Mouse (Mus musculus) embryo, embryonic 10.5 days (tissue): ENCODE data around the gene Rap1gap.

Experiments used
- DNase-seq: peaks from one replicate; pipeline ENCODE4 v3.0.0-alpha.2; 2015; ENCODE audit warnings: low spot score

Gene Rap1gap

DNA sequence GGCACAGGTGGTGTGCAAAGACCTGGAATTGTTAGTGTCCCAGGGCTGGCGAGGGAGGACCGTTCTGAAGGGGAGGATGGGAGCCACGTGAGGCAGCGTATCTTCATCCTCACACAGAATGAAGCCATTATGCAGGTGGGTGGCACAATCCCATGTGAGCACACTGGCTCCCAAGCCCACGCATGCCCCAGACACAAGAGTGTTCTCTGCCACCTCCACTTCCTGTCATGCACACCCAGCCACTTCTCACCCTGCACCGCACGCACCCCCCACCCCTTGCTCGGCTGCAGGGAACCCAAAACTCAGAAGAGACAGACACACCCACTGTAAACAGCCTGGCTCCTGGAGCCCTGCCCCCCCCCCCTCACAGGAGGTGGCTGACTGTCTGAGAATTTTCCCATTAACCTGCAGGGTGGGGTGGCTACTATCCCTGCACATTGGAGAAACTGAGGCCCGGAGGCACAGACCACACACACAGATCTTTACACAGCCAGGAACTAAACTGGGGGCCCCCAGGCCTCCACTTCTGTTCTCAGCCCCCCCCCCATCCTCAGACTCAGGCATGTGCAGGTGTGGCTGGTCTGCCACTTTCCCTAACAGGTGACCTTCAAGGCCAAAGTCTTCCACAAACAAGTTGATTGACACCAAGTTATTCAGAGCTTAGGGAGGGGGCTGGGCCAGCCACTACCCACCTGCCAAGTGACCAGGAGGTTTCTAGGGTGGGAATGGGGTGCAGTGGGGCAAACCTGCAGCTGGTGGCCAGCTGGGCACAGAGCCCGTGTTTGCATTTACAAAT, 27.8 kb downstream of the Rap1gap start:
- no peak for DNase-seq

DNA sequence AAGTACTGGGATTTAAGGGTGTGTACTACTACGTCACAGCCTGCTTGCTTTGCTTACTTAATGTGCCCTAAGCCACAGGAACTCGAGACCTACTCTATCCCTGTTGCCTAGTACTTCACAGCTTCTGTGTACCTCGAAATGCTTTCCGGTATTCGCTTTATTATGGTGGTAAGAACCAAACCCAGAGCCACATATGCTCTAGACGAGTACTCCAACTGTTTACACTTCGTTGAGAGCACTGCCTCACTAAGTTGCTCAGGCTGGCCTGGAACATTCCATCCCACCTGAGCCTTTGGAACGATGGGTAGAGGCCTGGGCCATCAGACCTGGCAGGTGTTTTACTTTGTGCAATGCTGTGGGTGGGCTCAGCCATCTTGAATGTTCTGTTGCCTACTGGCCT, 30.8 kb downstream of the Rap1gap start:
- no peak for DNase-seq

DNA sequence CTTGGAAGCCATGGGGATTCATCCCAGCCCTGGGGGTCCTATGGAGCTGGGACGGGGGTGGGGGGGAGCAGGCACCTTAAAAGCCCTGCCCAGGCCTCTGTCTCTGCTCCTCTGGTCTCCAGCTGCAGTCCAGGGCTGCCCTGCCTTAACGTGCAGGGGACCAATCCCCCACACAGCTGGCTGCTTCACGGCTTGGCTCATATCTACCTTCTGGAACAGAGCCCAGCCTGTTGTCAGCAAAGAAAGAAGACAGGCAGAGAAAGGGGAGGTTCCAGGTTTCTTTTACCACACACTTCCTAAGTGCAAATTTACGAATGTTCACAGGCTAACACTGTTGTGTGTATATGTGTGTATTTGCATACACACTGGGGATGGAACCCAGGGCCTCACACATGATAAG, 31.4 kb downstream of the Rap1gap start:
- no peak for DNase-seq

DNA sequence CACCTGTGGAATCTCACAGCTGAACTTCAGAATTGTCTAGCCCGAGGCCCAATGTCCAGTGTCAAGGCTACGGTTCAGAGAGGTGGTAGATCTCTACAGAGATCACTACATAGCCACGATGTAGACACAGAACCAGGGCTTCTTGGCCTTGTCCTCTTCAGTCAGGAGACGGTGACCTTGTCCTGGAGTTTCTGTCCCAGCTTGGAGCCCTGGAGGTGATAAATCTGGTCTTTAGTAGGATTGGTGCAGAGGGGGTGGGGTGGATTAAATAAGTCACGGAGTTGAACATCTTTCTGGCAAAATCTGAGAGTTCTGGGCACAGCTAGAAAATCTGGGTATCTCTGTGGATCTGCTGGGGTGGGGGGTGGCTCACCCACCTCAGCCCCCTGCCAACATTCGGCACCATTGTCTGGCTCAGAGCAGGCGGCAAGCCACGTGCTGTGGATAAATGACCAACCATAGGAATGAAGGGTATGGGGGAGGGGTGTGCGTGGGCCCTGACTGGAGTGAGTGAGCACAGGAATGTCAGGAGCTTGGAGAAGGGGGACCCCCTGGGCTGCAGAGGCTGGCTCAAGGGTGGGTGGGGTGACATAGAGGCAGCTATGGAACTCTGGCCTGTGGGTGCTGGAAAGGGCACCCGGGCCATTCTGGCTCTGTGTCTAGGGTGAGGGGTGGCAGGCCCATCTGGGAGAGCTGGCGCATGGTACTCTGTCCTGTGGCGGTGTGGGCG, 32.8 kb downstream of the Rap1gap start:
- DNase-seq = no peak

DNA sequence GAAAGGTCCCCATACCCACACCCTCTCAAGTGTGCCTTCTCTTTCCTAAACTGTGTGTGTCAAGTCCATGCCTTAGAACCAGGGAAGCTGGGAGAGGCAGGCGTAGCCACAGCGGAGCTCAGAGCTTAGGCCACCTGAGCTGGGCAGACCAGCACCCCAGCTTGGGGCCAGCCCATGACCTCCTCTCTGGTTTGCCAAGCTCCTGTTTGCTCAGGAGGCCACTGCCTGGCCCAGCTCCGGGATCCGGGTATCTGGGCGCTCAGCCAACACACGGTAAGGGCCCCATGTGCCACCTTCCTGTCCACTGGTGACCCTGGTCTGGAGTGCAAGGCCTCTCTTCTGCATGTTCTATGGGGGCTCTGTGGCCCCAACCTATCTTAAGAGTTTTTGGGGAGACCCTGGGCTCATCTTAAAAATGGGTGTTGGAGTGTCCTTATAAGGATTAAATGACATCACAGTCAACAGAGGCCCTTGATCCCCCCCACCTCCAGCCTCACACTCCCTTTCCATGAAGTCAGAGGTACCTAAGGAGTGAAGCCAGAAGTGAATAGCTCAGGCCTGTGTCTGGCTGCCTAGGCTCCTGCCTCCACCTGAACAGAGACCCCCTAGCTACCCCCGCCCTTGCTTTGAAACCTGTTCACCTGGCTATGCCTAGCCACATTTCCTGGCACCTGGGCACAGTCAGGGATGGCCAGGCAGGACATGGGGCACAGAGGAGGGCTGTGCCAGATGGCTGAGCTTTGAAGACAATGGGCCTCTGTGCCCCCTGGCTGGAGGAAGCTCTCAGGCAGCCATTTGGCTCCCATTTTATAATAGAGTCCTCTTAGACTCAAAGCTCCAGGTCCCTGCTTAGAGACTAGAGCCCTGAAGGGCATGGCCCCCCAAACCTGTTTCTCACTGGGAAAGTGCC, 33.8 kb downstream of the Rap1gap start:
- DNase-seq = no peak

DNA sequence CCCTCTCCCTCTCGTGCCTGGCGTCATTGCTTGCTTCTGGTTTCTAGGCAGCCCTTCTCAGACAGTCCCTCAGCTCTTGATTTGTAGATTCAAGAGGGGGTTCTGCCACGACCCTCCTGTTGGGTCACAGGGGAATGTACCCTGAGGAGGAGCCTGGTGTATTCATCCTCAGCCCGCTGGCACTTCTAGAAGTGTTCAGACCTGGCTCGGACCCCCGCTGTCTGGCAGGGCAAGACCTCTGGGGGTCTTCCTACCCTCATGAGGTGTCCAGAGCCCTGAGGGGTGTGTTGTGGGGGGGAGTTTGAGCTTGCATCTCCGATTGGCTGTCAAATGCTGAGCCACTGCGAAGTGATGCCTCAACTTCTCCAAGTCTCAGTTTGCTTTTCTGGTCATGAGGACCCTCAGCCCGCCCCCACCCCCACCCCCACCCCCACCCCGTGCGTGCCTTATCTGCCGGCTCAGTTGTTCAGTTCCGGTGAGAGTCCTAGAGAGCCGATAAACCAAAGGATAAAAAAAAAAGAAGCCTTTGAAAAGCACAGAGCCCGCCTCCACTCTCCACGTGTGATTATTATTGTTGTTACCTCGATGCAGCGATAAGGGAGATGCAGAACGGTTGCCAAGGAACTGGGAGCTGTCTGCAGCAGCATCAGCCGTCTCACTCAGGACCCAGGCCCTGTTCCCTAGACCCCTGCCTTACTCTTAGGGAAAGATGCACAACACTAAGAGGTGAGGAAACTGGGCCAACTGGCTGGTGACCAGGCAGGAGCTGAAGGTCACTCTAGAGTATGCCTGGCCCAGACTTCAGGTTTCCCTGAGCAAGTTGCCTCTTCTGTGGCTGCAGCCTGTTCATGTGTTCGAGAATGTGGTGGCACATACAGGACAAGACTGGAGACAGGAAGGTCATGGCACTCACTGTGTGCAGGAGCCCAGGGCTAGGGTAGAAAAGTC, 35.0 kb downstream of the Rap1gap start:
- DNase-seq = no peak

DNA sequence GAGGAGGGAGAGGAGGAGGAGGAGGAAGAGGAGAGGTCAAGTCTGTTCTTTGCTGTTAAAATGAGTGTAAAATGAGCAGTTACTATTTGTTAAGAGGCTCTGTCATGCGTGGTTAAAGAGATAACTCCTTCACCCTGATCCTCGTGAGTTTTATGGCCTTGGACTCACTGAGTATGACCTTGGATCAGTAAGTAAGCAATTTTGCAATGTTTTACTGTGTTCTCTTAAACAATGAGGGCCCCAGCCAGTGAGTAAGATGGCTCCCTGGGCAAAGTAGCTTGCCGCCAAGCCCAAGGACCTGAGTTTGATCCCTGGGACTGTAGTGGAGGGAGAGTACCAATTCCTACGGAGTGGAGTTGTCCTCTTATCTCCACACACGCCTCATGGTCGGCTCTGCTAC, 36.4 kb downstream of the Rap1gap start:
- no peak for DNase-seq

DNA sequence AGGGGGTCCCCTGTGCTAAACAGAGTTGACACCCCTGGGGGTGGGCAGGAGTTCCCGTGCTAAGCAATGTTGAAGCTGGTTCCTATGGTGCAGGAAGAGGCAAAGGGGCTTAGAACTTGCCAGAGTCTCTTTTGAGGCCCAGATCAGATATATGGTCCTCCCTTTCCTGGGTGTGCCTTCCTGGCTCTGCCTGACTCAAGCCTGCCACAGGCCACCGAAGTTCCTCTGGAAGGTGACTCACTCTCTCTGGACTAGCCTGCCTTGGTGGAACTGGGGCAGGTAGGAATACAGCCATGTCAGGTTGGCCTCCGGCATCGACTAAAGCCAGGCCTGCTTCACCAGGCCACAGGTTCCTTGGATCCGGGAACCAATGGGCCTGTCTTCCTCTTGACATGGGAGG, 38.6 kb downstream of the Rap1gap start:
- DNase-seq = no peak

DNA sequence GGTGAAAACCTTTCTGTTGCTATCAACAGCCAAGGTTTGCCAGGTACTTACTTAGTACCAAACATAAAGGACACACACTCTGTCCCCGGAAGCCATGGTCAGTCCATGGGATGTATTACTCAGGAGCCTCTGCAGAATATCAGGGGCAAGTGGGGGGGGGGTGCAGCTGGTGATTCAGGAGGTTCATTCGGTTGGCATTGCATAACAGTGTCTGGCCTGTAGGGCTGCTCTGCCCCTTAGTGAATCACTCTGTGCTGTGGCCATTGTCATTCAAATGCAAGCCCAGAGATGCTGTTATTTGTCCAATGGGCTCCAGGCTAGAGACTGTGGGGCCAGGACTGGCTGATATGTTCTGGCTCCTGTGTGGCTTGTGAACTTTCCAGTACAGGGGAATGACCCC, 40.0 kb downstream of the Rap1gap start:
- DNase-seq = peak; percentile 42

DNA sequence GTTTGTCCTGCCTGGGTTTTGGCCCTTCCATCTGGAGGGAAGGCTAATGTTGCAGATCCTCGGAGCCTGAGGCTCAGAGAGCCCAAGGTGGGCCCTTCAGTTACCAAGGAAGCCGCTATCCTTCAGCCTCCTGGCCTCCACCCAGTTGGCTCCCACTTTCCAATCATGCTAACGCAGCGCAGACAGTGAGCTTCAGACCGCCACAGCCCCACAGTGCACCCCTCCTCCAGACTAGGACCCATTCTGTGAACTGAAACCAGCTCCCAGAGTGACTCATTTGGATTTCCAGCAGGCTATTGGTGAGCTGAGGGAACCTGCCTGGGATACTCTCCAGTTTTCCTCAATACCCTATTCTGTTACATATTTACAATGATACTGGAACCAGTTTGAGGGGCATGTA, 40.9 kb downstream of the Rap1gap start:
- DNase-seq = no peak

DNA sequence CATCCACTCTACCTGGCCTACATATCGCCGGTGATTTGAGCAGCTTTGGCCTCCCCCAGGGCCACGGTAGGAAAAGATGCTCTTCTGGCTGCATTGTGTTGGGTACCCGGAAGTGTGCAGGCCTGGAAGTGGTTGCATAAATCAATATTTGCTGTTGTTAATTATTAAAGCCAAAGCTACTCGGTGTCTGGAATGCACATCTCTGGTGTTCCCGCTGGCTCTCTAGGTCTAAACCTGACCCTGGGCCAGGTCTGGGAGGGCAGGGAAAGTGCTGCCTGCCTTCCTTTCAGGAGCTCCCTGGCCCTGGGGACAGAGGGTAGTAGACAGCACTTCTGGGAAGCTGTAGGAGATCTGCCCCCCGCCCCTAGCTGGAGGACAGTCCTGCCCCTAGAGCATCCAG, 42.0 kb downstream of the Rap1gap start:
- no peak for DNase-seq

DNA sequence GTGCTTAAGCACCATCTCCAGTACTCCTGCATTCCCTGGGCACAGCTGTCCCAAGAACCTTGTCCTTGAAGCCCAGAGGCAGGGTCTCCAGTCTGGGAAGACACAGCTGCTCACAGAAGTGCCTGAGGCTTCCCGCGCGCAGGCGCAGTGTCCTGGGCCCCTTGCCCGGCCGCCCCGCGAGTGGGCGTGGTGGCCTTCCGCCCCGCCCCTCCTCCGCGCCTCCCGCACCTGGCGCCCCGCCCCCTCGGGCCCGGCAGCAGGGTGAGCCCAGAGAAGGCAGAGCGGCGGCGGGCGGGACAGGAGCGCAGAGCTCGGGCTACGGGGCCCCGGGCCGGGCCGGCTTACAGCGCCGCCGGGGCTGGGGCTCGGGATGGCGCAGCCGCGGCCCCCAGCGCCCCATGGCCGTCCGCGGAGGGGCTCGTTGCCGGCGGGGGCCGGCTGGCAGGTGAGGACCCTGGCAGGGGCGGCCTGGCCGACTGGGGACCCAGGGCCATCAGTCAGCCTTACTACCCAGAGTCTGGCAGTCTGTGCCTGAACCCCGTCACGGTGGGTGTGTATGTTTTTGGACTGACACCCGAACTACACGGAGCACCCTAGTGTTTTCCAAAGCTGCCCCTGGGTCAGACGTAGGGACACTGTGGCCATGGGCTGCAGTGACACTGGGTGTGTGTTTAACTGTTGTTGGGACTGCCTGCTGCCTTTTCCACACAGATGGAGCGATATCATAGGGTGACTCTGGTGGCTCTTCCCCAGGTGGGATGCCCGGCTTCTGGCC, 42.9 kb downstream of the Rap1gap start:
- peak; percentile 95 for DNase-seq

DNA sequence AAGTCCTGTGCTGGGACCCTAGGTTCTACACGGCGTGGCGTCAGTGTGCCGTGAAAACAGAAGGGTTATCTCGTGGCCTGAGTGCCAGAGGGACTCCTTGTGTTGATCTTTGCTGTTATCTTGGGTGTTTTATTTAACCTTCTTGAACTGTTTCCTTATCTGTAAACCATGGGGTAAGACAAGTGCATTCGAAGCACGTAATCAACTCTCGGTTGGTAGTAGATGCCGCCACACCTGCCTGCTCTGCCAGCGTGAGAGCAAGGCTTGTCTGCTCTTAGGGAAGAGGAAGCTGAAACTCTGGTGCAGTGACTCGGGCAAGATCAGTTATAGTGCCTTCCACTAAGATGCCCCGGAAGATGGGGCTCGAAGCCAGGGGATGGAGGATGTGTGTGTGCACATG, 48.4 kb downstream of the Rap1gap start:
- no peak for DNase-seq

DNA sequence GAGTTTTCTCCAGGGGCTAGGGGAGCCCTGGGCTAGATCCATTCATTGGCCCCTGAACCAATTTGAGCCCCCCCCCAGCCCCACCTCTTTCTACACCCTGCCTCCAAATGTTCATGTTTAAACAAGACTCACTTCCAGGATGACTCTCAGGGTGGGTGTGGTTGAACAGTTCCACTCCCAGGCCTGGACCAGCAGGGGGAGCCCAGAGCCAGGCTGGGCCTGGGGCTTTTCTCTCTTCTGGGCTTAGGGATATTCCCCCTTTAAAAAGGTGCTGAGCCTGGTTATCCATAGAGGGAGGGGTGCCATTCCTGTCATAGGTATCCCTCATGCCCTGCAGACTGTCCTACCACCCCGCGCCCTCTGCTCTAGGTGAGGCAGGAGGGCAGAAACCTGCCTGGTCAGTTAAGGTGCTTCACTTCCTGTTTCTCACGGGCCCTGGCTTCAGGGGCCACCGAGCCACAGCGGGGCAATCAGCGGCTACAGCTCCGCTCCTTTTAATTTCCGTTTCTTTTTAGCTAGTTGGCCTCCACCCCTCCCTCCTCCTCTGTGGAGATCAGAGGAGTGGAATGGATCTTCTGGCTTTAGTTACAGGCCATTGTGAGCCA, 49.6 kb downstream of the Rap1gap start:
- peak; percentile 54 for DNase-seq

DNA sequence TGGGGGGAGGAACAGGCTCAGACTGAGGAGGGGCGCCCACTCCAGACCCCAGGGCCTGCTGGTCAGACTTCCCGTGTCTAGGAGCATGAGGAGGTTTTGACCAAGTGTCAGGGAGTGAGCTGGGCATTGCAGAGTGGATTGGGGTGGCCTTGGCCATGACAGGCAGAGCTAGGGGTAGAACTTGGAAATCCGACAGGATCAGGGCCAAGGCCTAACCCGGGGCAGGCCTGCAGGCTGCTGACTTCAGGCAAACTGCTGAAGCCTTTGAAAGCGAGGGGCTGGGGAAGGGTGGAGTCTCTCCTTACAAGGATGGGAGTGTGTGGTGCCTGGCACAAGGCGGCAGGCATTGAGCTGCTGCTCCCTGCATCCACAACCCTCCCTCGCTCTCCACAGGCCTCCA, 52.5 kb downstream of the Rap1gap start:
- no peak for DNase-seq

DNA sequence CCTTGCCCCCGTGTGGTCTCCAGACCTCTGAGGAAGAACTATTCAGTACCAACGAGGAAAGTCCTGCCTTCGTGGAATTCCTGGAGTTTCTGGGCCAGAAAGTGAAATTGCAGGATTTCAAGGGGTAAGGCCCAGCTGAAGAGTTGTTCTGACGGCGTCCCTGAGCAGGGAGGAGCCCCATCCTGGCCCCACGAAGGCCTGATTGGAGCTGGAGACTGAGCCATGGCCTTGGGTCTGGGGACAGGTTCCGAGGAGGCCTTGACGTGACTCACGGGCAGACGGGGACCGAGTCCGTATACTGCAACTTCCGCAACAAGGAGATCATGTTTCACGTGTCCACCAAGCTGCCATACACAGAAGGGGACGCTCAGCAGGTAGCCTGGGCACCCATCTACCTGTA, 53.1 kb downstream of the Rap1gap start:
- no peak for DNase-seq

DNA sequence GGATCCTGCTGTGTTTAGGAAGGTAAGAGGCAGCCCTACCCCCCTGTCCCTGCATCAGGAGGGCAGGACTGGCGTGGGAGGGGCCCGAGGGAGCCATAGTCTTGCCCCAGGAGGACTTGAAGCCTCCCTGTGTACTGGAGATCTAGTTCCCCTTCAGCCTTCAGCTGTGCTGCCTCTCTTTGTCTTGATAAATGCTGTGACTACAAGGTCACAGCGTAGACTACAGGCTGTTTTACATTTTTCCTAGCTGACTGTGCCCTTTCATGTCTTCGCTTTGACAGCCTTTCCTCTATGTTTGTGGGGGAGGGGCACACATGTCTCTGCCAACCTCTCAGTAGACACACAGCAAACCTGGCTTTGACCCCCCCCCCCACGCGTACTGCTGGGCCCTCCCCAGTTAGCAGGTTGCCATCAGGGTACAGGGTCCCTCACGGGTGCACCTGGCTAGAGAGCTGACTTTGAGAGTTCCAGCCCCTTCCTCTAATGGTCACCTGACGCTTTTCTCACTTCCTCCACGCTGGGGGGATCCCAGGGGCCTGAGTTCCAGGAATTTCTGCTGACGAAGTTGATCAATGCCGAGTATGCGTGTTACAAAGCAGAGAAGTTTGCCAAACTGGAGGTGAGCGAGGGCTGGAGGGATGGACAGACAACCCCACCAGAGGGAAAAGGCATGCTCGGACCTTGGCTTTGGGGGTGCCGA, 55.0 kb downstream of the Rap1gap start:
- peak; percentile 70 for DNase-seq

DNA sequence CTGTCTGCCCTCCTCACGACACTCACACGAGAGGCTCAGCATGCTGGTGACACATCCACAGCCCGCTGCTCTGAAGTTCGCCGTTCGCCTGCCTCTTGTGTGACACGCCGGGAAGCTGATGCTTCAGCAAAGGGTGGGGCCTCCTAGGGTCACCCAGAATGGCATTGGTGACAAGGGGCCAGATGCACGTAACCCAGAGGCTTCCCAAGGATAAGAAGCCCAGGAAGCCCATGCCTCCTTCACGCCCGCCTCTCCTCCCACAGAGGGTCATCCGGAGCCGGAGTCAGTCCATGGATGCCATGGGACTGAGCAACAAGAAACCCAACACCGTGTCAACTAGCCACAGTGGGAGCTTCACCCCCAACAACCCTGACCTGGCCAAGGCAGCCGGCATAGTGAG, 57.0 kb downstream of the Rap1gap start:
- no peak for DNase-seq

DNA sequence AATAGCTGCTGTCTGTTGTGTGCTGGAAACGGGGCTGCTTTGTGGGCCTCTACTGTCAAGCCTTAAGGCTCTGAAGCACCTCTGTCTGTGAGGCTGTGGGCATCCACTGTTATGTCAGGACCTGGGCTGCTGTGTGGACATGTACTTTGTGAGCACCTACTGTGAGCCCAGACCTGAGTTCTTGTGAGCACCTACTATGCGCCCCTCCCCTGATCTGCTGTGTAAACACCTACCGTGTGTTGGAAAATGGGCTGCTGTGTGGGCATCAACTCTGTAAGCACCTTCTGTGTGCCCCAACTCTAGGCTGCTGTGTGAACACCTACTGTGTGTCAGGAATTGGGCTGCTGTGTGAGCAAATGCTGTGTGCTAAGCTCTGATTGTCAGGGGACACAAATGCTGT, 57.7 kb downstream of the Rap1gap start:
- no peak for DNase-seq
